Mouse (Mus musculus) midbrain, embryonic 16.5 days (tissue): ENCODE data around the gene Lpin3. TPM values are rescaled to one million over a fixed set of nuclear protein-coding genes. Genes with fewer than 3 reads are reported as not detected.

Experiments
- ATAC-seq: fragments of 200-750 bp; cut with Nextera tagmentation; 2 replicates; pipeline ENCODE4 v1.8.0; 2017; ENCODE audit warnings: moderate TSS enrichment
- H3K27ac ChIP-seq: fragments of 300-500 bp; sonication (generic); 2 replicates; pipeline ENCODE4 v1.5.1; 2014; ENCODE audit warnings: mild to moderate bottlenecking, low read length, mixed read lengths
- H3K27me3 ChIP-seq: fragments of 300-500 bp; sonication (generic); 2 replicates; pipeline ENCODE4 v1.6.1; 2014; ENCODE audit warnings: low read depth, low read length, mixed read lengths; ENCODE audit not compliant: control insufficient read depth, insufficient read depth
- H3K36me3 ChIP-seq: fragments of 300-500 bp; sonication (generic); 2 replicates; pipeline ENCODE4 v1.6.1; 2014; ENCODE audit warnings: mild to moderate bottlenecking, low read length, moderate library complexity, mixed read lengths; ENCODE audit not compliant: control insufficient read depth, insufficient read depth
- H3K4me1 ChIP-seq: fragments of 300-500 bp; sonication (generic); 2 replicates; pipeline ENCODE4 v1.6.1; 2014; ENCODE audit warnings: mild to moderate bottlenecking, low read length, mixed read lengths; ENCODE audit not compliant: control insufficient read depth, insufficient read depth
- H3K4me2 ChIP-seq: fragments of 300-500 bp; sonication (generic); 2 replicates; pipeline ENCODE4 v1.6.1; 2014; ENCODE audit warnings: mild to moderate bottlenecking, low read length, mixed read lengths
- H3K4me3 ChIP-seq: fragments of 300-500 bp; sonication (generic); 2 replicates; pipeline ENCODE4 v1.5.1; 2014; ENCODE audit warnings: low read depth, mild to moderate bottlenecking, low read length, moderate library complexity, mixed read lengths
- H3K9ac ChIP-seq: fragments of 300-500 bp; sonication (generic); 2 replicates; pipeline ENCODE4 v1.6.1; 2014; ENCODE audit warnings: low read depth, low read length, mixed read lengths
- H3K9me3 ChIP-seq: fragments of 300-500 bp; sonication (generic); replicated peaks from 2 replicates; pipeline ENCODE4 v1.6.1; 2014; ENCODE audit warnings: mild to moderate bottlenecking, low read length, mixed read lengths; ENCODE audit not compliant: control insufficient read depth, poor library complexity, severe bottlenecking
- WGBS: fragments of 180-500 bp; shearing (Covaris S2); extraction: QIAGEN DNeasy Blood & Tissue Kit; methylation state at CpG from one replicate; pipeline ENCODE4 v1.1.7; 2014; 5-methylcytosine and 5-hydroxymethylcytosine counted together
- polyA plus RNA-seq: library from polyadenylated mRNA; unstranded; fragments of >200 nt; fragmentation: Nextera tagmentation; extraction: Ambion mirVana; gene quantifications from 2 replicates; pipeline ENCODE4 v1.2.1, GENCODE M21; 2015

Lpin3 gene
- polyA plus RNA-seq = 0.33 and 0.45 TPM in 2 replicates

- no peak within 1 kb of the TSS for H3K9ac ChIP-seq
- H3K36me3 ChIP-seq = no peaks in the 10 kb centered on the region
- no peak for ATAC-seq
- H3K4me2 ChIP-seq = no peak within 1 kb of the TSS
- H3K4me3 ChIP-seq = no peak within 1 kb of the TSS
- 69% methylated on average over 13 of the region's 13 CpGs for WGBS
- no peaks in the 10 kb centered on the region for H3K9me3 ChIP-seq
- no peaks in the 10 kb centered on the region for H3K27me3 ChIP-seq
- no peak within 1 kb of the TSS for H3K27ac ChIP-seq
- no peaks in the 10 kb centered on the region for H3K4me1 ChIP-seq
Observed at GRCm38 (mm10) chr2:160880453-160881195, at the start of gene Lpin3. Lpin3 (plus strand) TSS chr2:160880670.

DNA sequence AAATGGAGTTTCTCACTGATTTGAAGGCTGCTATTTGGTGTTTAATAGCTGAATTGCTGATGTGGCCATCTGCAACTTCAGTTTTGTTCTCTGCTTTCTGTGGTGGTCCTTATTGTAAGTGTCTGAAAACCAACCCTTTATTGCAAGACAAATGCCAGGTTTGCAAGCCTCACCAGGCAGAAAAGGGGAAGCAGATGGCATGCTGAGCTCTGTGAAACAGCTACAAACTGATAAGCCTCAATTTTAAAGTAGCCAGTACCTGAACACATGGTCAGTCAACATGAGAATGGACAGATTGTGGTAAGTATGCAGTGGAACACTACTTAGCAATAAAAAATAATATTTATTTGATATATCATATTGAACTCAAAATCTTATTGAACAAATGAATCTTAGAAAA is 39.6 kb upstream of the Lpin3 start:
- Histone ChIP-seq H3K27ac (no peak overlapping the region), H3K4me3 (no peak overlapping the region), H3K36me3 (no peaks in the 10 kb centered on the region), H3K4me1 (no peaks in the 10 kb centered on the region), H3K9me3 (no peaks in the 10 kb centered on the region), H3K27me3 (no peaks in the 10 kb centered on the region), H3K9ac (no peak overlapping the region), H3K4me2 (no peak overlapping the region)
- no peak for ATAC-seq

DNA sequence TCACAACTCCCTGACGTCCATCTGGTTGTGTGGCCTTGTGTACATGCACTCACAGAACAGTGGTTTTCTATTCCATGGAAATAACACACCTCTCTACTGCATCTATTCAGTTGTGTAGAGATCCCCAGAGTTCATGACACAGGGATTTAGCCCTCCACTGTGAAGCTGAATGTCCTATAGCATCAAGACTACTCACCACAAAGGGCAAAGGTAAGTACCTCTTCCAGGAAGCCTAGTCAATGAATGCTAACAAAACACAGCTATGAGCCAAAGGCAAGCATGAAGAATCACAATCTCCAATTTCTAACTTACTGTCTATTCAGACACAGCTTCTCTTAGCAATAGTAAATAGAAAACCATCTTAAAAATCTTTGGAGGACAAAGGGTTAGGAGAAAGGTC is 32.8 kb upstream of the Lpin3 start:
- Histone ChIP-seq H3K4me1 (no peaks in the 10 kb centered on the region), H3K9ac (no peak overlapping the region), H3K9me3 (no peaks in the 10 kb centered on the region), H3K4me2 (no peak overlapping the region), H3K36me3 (no peaks in the 10 kb centered on the region), H3K4me3 (no peak overlapping the region), H3K27ac (no peak overlapping the region), H3K27me3 (no peaks in the 10 kb centered on the region)
- WGBS = 80% methylated on average over 1 of the region's 1 CpGs
- ATAC-seq = no peak

GRCm38 (mm10) chr2:160848186-160848585 is 32.3 kb upstream of the Lpin3 start:
- Histone ChIP-seq H3K27me3 (no peaks in the 10 kb centered on the region), H3K4me1 (no peaks in the 10 kb centered on the region), H3K4me2 (no peak overlapping the region), H3K9ac (no peak overlapping the region), H3K36me3 (no peaks in the 10 kb centered on the region), H3K9me3 (no peaks in the 10 kb centered on the region), H3K4me3 (no peak overlapping the region), H3K27ac (no peak overlapping the region)
- WGBS = 96% methylated on average over 2 of the region's 2 CpGs
- ATAC-seq = no peak

DNA sequence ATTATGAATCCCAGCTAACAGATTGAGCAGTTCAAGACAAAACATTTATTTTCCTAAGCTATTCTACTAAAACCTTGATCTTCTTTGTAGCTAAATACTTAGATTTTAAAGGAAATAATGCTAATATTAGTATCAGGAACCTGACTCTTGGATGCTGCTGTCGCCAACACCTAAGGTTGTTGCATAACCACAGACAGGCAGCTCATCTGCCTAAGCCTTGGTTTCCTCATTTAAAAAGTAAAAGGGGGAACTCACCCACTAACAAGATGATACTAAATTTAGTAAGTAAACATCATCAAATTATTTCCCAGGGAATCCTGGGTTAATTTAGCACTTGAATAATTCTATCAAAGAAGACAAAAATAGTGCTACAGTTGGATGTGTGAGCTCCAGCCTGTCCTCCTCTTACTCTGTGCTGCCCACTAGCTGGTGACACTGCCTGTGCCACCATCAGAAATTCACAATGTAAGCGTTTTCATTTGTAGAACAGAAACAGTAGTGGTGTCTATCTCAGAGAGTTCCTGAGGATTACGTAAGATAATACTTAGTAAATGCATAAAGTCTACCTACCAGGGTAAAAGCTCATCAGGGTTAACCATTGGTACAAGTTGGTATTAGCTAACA is 30.7 kb upstream of the Lpin3 start:
- Histone ChIP-seq H3K4me2 (no peak overlapping the region), H3K9ac (no peak overlapping the region)
- WGBS = 85% methylated on average over 3 of the region's 3 CpGs

GRCm38 (mm10) chr2:160850360-160850759 is 30.1 kb upstream of the Lpin3 start:
- WGBS = 83% methylated on average over 3 of the region's 3 CpGs
- H3K4me3 ChIP-seq = no peak overlapping the region

More for the DNA sequence above, 30.7 kb upstream of the Lpin3 start:
- ATAC-seq = no peak
- Histone ChIP-seq H3K4me1 (no peaks in the 10 kb centered on the region), H3K27ac (no peak overlapping the region), H3K27me3 (no peaks in the 10 kb centered on the region), H3K4me3 (no peak overlapping the region), H3K9me3 (no peaks in the 10 kb centered on the region), H3K36me3 (no peaks in the 10 kb centered on the region)

DNA sequence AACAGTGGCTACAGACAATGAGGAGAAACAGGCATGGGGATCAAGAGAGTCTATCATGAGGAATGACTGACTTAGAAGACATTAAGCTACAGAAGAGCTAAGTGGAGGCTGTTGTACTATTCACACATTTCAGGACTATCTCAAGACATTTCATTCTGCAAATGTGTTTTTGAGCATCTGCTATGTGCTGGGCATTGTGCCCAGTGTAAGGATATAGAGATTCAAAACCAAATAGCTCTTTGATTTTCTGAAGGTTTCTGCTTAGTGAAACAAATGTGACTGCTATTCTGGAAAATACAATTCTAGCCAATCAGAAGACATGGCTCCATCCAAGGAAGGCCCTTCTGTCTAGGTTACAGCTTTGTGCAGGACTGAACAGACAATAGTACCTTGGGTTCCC is 25.8 kb upstream of the Lpin3 start:
- Histone ChIP-seq H3K4me1 (no peaks in the 10 kb centered on the region), H3K4me3 (no peak overlapping the region), H3K9ac (no peak overlapping the region), H3K9me3 (no peaks in the 10 kb centered on the region), H3K36me3 (no peaks in the 10 kb centered on the region), H3K4me2 (no peak overlapping the region), H3K27ac (no peak overlapping the region), H3K27me3 (no peaks in the 10 kb centered on the region)
- ATAC-seq = no peak

More at GRCm38 (mm10) chr2:160850360-160850759, 30.1 kb upstream of the Lpin3 start:
- H3K27ac ChIP-seq = no peak overlapping the region
- no peak for ATAC-seq
- H3K9me3 ChIP-seq = no peaks in the 10 kb centered on the region
- H3K36me3 ChIP-seq = no peaks in the 10 kb centered on the region
- H3K4me1 ChIP-seq = no peaks in the 10 kb centered on the region
- no peaks in the 10 kb centered on the region for H3K27me3 ChIP-seq
- H3K9ac ChIP-seq = no peak overlapping the region
- H3K4me2 ChIP-seq = no peak overlapping the region

- WGBS = 82% methylated on average over 5 of the region's 5 CpGs
- ATAC-seq = no peak
- H3K27ac ChIP-seq = no peak overlapping the region
Observed at GRCm38 (mm10) chr2:160856359-160857102, 23.9 kb upstream of the Lpin3 start.

GRCm38 (mm10) chr2:160860363-160860762 is 20.1 kb upstream of the Lpin3 start:
- no peaks in the 10 kb centered on the region for H3K4me1 ChIP-seq
- no peak overlapping the region for H3K4me3 ChIP-seq
- no peaks in the 10 kb centered on the region for H3K27me3 ChIP-seq
- no peak overlapping the region for H3K4me2 ChIP-seq
- H3K9me3 ChIP-seq = no peaks in the 10 kb centered on the region
- no peak for ATAC-seq
- WGBS = 92% methylated on average over 1 of the region's 1 CpGs
- H3K36me3 ChIP-seq = no peaks in the 10 kb centered on the region
- no peak overlapping the region for H3K9ac ChIP-seq
- H3K27ac ChIP-seq = no peak overlapping the region

More at GRCm38 (mm10) chr2:160856359-160857102, 23.9 kb upstream of the Lpin3 start:
- H3K4me2 ChIP-seq = no peak overlapping the region
- no peaks in the 10 kb centered on the region for H3K4me1 ChIP-seq
- H3K36me3 ChIP-seq = no peaks in the 10 kb centered on the region
- no peaks in the 10 kb centered on the region for H3K9me3 ChIP-seq
- no peaks in the 10 kb centered on the region for H3K27me3 ChIP-seq
- no peak overlapping the region for H3K4me3 ChIP-seq
- no peak overlapping the region for H3K9ac ChIP-seq
